Mouse (Mus musculus) activated CD4-positive, CD25-positive, alpha-beta regulatory T cell, adult 4 months (primary cell): ENCODE measurements around the gene Nsdhl. TPM values are rescaled to one million over a fixed set of nuclear protein-coding genes. Genes with fewer than 3 reads are reported as not detected.

ENCODE experiments used
- ATAC-seq: one replicate; pipeline ENCODE4 v1.8.0; 2017
- polyA plus RNA-seq, 2 experiments: library from polyadenylated mRNA; unstranded; fragments of 100-300 nt; shearing (Covaris generic); gene quantifications; one replicate each; pipeline ENCODE4 v1.2.1; 2017

Nsdhl gene
- polyA plus RNA-seq: 10 to 100 TPM; 27.5 to 29.3 TPM

DNA sequence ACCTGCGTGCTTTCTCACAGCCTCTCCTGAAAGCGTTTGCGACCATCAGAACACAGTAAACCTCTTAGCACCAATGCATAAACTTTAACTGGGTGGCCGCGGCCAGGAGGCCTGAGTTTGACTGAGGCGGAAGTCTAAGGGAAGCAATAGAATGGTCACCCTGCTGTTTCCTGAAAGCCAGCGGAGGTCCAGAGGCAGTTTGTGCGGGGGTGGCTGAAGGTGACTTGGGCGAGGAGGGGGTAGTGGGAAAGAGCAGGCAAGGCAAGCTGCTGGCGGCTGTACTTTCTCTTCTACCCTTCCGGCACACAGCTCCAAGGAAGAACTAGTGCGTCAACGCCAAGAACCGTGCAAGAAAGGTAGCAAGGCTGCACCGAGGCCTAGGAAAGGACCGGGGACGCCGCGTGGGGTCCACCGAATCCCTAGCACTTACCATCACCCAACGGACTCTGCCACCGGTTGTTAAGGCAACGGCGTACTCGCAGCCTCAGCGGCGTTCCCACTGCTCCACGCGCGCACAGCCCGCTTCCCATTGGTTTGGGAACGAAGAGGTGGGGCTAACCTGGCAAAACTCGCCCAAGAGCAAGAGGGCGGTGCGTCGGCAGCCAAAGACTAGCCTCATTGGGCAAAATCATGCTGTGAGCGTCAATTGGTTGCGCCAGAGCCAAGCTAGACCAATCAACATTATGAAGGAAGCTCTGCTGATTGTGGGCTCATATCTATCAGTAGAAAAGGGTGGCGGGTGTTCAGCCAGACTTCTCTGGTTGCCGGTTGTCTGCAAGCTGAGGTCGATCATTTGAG, at the start of gene Nsdhl, which contains the start of gene Cetn2:
Nsdhl (plus strand) TSS at position 674 of the 798 bp plus-strand sequence.
Cetn2 (minus strand) TSS at position 528 of the 798 bp plus-strand sequence.
- ATAC-seq: peak; percentile 95

- ATAC-seq: no peak
These were observed 22.8 kb upstream of the Nsdhl start for GRCm38 (mm10) chrX:72895388-72896054.

DNA sequence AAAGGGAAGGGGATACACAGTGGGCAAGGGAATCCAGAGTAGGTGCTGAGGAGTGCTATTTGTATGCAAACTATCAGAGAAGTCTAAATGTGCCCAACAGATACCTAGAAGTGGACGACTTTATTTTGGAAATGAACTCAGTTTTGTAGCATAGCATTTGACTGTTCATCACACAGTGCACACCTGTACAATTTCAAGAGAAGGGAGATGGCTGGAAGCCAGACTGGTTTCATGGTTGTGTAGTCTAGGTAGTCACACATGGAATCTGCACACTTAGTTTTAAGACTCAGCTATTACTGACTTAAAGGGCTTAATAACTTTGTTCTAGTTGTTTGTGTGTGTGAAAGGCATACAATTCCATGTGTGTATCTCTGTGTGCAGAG, 22.3 kb upstream of the Nsdhl start:
- ATAC-seq: no peak

GRCm38 (mm10) chrX:72902530-72902929, 15.8 kb upstream of the Nsdhl start:
- no peak for ATAC-seq

GRCm38 (mm10) chrX:72907619-72908403, 10.5 kb upstream of the Nsdhl start:
- no peak for ATAC-seq

GRCm38 (mm10) chrX:72908404-72908741, 10.0 kb upstream of the Nsdhl start:
- ATAC-seq: no peak

DNA sequence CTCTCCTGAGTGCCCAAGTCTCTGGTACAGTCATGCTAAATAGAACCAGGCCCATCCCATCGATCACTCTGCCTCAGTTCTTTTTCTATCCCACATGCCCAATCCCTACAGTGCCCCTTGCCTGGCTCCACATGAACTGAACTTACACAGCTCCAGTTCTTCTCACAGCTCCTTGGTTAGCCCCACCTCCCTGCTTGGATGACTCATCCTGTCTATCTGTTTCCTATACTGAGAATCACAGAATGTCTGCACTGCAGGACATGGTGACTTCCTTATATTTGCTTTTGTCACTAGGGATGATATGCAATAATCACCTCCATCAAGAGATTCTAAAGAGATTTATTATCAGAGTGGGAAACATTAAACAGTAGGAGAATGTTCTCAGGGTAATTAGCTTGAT, 6.7 kb upstream of the Nsdhl start:
- no peak for ATAC-seq

- ATAC-seq: no peak
These were observed 314 bp downstream of the Nsdhl start for GRCm38 (mm10) chrX:72918682-72919059.

DNA sequence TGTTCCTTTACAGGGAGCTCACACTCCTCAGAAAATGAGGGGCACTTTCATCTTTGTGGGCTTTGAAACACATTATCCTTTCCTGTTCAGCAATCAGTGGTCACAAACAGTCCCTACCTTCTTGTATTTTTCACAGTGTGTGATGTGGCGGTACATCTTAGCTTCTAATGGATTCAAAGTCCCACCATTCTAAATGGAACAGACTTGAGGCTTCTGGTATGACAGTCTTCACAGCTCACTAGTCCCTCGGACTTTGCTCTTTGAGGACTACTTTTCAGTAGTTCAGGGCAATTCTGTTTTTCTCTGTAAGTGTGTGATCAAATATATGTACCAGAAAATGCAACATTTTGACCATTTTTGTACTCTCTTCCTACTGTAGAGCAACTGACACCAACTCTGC, 3.0 kb downstream of the Nsdhl start:
- no peak for ATAC-seq

- no peak for ATAC-seq
These were observed 35.1 kb downstream of the Nsdhl start for GRCm38 (mm10) chrX:72953464-72953863.

- ATAC-seq: no peak
These were observed 38.1 kb downstream of the Nsdhl start for GRCm38 (mm10) chrX:72956486-72956885.

DNA sequence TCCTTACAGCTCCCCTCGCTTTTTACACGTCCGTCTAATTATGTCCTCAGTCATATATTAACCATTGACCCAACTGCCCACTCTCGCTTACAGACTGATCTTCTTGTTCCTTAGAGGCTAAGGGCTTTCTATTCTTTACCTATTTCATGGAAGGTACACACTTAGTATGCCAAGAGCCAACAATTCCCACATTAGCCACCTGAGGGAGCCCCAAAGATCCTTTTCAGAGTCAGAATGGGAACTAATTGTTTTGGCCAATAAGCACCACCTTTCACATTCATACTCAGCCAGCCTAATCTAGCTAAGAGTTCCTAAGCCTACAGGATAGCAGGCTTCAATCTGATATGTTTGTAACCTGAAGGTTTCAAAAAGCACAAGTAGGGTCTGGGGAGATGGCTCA, 42.1 kb downstream of the Nsdhl start:
- no peak for ATAC-seq

DNA sequence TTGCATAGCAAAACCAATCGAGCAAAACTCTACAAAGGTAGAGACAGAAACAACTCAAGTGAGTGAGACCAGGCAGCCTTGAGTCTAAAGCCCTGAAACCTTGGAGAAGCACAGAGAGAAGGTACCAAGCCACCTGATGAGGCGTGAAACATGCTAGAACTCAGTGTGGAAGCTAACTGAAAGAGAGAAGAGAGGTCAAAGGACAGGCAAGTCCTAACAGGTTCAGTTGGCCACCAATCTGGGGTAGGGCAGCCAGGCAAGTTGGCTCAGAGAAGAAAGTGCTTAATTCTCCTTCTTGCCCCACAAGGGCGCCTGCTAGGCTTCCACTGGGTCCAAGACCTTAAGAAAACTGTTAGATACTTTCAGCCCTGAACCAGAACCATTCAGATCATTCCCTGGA, 43.2 kb downstream of the Nsdhl start:
- no peak for ATAC-seq

- no peak for ATAC-seq
These were observed 44.4 kb downstream of the Nsdhl start for GRCm38 (mm10) chrX:72962743-72963142.

DNA sequence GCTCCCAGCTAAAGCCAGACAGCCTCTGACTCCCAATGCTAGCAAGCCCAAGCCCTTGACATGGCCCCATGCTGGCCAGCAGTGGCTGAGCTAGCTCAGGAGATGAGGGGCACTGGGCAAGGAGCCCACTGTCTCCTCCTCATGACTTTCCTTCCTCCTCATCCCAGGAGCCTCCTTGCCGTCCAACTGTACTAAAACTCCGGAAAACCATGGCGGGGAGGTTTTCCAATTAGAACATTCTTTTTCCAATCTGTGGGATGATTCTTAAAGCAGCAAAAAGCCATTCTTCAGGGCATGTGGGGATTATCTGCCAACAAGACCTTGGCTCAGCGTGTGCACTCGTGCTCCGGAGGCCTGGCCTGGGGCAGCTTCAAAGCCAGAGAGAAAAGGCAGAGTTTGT, 64.5 kb downstream of the Nsdhl start:
- no peak for ATAC-seq

DNA sequence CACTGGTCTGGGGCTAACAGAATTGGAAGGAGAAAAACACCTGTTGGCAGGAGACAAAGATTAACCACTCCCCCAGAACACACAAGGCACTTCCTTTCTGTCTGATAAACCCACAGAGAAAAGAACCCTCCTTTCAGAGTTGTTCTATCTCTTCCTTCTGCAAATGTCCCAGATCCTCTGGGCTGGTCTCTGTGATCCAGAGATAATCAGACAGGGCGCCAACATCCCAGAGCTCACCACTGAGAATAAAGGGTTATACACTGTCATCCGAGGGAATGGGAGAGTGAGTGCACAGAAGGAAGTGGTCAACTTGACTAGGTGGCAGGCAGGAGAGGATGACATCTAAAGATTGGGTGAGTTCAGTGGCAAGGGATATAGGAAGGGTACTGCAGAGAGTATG, 67.2 kb downstream of the Nsdhl start:
- no peak for ATAC-seq

DNA sequence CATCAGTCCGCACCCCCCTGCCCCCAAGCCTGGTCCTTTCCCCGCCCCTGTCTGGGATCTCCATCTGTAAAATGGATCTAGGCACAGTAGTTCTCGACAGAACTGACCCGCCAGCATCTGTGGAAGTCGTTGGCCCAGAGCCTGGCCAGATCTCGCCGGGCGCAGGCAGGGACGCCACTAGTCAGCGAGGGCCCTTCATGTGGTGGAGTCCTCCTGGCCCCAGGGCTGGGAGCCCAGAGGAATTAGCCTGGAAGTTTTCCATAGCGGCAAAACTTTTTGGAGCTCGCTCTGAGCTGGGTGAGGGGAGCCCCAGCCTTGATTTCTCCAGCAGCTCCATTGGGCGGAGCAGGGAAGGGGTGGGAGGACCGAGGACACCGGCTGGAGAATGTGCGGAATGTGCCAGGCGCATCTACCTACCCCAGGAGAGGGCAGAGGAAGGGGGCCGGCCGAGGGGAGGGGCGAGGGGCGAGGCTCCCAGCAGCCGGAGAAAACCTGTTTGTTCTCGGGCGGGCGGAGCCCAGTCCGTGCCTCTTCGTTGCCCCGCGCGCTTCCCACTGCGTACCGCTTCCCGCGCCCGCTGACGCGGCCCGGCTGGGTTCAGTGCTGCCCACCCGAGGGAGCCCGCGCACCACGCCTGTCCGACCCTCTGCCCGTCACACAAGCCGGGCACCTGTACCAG, 68.6 kb downstream of the Nsdhl start, which contains the start of gene Zfp185:
Zfp185 (plus strand) TSS at position 499 of the 679 bp plus-strand sequence.
- no peak for ATAC-seq

- no peak for ATAC-seq
These were observed 69.2 kb downstream of the Nsdhl start for GRCm38 (mm10) chrX:72987520-72987905.

DNA sequence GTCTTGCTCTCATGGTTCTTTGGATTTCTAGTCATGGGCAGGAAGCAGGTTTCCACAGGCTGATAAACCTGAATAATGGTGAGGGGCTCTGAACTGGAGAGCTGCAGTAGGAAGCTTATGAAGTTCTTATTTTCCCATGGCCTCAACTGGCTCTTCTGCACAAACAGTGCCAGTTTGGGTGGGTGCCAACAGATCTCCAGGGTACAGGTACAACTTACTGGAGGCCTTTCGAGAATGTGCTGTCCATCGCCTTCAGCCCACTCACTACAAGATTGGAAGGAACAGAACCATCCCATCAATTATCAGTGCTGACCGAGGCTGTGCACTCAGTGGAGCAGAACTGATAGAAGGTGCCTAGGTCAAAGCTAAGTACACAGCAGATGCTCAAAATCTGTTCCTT, 70.1 kb downstream of the Nsdhl start:
- ATAC-seq: no peak

- ATAC-seq: no peak
These were observed 72.2 kb downstream of the Nsdhl start for GRCm38 (mm10) chrX:72990581-72990980.

- ATAC-seq: peak; percentile 54
These were observed 74.0 kb downstream of the Nsdhl start for GRCm38 (mm10) chrX:72992291-72992919.

- no peak for ATAC-seq
These were observed 77.2 kb downstream of the Nsdhl start for GRCm38 (mm10) chrX:72995542-72995941.
